Mouse (Mus musculus) lung, adult 18-20 months (tissue): ENCODE results near the gene Ppp1r12c.
A peak's percentile ranks its signal among the peaks of the same experiment; 100 is the strongest.

ENCODE experiments used
- DNase-seq, 2 experiments: peaks; one replicate each; pipeline ENCODE4 v3.0.0; 2022; ENCODE audit warnings: mixed read lengths in 2 of 2

The Ppp1r12c gene

GRCm38 (mm10) chr7:4491308-4491707 is 10.2 kb downstream of the Ppp1r12c start:
- peak; percentile 53 to 61 for DNase-seq

GRCm38 (mm10) chr7:4482281-4482680 is 19.2 kb downstream of the Ppp1r12c start:
- no peak for DNase-seq

DNA sequence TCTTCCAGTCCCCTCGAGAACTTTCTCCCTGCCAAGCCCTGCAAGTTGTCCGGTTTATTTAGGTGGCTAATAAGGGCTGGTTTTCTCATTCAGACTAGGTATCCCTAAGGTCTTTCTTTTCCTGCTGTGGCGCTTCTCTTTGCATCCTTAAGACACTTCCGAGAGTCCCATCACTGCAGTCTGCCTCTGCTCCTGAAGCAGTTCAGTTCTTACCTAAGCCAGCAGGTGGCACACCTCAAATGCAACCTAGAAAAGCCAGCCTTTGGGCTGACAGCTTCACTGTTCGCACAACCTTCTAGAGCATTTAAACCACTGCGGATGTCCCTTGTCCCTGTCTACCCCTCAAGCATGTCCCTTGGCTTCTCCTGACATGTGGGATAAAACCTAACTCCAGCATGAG is 21.8 kb downstream of the Ppp1r12c start:
- peak in 1 of 2 experiments; percentile 46 for DNase-seq

- no peak for DNase-seq
Measured at GRCm38 (mm10) chr7:4478796-4479291, 22.6 kb downstream of the Ppp1r12c start.

DNA sequence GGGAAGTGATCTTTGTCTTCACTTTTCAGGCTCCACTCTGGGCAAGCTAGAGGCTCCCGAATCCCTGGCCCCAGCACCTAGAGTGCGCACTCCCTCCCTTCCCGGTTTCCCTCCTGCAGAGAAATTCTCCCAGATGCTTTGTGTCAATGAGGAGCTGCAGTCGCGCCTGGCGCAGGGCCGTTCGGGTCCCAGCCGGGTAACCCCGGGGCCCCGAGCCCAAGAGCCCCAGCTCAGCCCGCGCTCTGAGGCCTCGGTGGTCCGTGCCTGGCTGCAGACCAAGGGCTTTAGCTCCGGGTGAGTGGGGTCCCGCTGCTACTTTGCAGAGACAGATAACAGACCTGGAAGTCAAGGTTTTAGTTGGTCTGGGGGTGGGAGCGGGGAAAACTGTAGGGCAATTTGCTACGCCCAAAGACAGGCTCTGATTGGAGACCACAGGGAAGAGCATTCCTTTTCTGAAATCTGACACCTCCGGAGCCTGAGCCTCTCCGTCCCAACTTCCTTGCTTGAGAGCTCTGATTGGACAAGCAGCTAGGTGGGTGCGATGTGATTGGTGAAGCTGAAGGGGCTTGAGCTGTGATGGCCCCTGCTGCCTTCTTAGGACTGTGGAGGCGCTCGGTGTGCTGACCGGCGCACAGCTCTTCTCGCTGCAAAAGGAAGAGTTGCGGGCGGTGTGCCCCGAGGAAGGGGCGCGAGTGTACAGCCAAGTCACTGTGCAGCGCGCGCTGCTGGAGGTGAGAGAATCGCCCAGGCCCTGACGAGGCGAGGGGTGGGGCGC is 23.3 kb downstream of the Ppp1r12c start:
- peak; percentile 84 to 85 for DNase-seq

DNA sequence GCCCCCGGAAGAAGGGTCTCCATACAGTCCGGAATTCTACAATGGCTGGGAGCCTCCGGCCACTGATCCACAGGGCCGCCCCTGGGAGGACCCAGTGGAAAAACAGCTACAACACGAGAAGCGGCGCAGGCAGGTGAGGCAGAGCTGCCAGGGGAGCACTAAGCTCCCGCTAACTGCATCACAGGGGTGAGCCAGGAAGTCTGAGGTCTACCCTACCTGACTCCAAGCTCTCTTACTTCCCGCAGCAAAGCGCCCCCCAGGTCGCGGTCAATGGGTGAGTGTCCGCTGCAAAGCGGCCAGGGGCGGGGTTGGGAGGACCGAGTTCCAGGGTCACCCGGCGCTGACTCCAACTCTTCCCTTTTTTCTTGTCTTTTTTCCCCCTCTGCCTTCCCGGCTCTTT is 27.5 kb downstream of the Ppp1r12c start:
- no peak for DNase-seq

DNA sequence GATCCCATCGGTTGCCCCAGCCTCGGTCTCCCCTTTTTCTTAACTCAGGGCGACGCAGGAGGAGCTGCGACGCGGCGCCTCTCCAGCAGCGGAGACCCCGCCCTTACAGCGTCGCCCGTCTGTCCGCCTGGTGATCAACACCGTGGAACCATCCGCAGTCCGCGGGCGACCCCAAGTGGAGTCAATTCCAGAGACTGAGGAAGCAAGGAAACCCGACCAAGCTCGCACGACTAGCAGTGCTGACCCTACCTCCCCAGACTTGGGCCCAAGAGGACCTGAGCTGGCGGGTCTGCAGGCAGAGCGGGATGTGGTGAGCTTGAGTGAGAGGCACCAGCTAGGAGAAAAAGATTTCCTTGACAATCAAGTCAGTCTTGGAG is 30.3 kb downstream of the Ppp1r12c start:
- DNase-seq: peak; percentile 81 to 83

GRCm38 (mm10) chr7:4470275-4471178 is 31.0 kb downstream of the Ppp1r12c start:
- peak; percentile 78 to 86 for DNase-seq

GRCm38 (mm10) chr7:4467801-4468200 is 33.7 kb downstream of the Ppp1r12c start:
- no peak for DNase-seq

GRCm38 (mm10) chr7:4464194-4464824 is 37.2 kb downstream of the Ppp1r12c start:
- DNase-seq: peak; percentile 93 to 95

DNA sequence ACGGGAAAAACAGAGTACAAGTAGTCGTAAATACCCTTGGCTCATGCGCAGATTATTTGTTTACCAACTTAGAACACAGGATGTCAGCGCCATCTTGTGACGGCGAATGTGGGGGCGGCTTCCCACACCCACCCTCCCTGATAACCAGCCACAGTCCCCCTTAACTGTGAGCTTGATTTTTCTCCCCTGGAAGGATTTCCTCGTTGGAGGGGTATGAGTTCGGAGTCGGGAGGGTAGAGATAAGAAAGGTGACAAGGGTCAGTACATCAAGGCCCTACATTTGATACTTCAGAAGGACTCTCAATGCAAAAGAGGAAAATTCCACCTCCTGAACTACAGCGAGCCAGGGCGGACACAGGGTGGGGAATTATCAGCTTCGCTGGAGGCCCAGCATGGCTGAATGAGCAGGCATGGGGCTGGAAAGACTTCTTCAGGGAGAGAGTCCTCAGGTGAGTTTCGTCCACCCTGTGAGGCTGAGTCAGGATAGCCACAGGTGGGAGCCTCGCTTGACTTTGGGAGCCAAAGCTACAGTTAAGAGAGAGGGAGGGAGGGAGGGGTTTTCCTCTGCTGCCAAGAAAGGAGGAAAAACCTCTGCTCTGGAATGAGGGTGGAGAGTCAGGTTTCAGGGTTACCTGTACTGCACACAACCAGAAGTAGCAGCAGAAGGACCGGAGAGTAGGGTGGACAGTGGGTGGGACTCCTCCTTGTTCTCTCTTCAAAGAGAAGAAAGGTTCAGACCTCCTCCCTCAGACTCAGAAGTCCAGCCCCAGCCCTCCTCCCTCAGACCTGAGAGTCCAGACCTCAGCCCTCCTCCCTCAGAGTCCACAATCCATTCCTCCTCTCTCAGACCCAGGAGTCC is 40.7 kb downstream of the Ppp1r12c start, which contains the start of gene Eps8l1:
Eps8l1 (plus strand) TSS at position 99 of the 859 bp plus-strand sequence.
- DNase-seq: peak; percentile 76 to 86

DNA sequence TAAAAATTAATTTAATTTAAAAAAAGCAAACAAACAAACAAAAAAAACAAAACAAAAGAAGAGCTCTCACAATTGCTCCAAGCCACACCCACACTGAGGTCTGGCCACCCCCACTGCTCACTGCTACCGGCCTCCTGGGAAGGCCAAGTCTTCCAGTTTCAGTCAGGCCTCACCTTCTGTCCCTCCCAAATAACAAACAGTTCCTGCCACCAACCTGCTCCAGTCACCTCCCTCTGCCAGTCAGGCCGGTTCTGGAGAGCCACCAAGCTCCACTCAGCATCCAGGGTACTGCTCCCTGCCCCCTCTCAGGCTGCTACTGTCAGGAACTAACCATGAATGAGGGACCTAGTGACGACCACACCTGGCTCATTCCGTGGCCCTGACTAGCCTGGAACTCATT is 48.8 kb downstream of the Ppp1r12c start:
- peak; percentile 86 to 92 for DNase-seq

DNA sequence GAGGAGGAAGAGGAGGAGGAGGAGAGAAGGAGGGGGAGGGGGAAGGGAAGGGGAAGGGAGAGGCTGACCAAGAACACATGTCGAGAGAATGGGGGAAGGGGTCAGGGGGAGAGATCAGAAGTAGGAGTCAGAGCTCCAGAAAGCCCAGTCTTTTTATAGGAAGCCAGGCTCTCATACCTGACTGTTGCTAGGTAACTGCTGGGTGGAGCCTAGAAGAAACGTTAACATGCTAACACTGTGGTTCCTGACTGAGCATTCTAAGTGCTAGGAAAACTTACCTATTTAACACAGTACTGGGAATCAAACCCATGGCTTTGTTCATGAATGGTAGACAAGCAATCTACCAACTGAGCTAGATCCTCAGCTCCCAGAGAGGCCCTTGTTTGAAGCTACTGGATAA is 52.3 kb downstream of the Ppp1r12c start:
- peak in 1 of 2 experiments; percentile 54 for DNase-seq

DNA sequence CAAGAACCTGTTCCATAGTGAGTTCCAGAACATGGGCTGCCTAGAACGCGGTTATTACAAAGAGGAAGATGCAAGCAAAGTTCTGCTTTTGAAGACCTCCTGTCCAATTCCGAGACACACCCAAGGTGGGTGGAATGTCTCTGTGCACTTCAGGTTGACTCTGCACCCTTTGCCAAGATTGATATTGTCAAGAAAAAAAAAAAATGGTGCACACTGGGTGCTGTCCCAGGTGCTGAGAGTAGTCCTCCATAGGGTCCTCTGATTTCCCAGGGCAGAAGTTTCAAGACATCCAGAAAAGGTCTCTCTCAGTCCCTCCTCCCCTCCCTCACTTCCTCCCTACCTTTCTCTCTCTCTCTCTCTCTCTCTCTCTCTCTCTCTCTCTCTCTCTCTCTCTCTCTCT is 53.0 kb downstream of the Ppp1r12c start:
- DNase-seq: no peak

- no peak for DNase-seq
Measured at GRCm38 (mm10) chr7:4447138-4447537, 54.3 kb downstream of the Ppp1r12c start.

DNA sequence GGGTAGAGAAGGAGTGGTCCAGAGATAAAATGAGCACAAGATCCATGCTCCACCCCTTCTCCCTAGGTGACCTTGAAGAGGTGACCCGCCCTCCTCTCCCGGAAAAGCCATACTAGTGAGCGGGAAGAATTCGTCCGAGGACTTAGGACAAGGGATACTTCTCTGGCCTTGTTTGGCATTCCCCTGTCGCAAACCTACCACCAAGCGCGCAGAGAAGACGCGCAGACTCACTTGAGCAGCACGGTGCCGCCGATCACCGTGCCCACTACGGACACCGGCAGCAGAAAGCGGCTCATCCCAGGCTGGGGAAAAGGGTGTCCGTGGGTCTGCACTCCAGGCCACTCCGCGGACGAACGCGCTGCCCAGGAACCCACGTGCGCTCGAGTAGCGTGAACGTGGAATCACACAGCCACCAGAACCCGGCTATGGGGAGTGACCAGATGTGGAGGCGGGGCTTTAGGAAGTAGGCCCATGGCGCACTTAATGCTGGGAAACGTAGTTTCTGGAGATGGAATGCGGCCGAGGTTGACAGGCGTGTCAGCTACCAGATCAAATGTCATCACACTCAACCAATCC is 56.2 kb downstream of the Ppp1r12c start, which contains the start of gene Rdh13:
Rdh13 (minus strand) TSS at position 434 of the 576 bp plus-strand sequence.
- DNase-seq: peak; percentile 92 to 95

GRCm38 (mm10) chr7:4440549-4440948 is 60.9 kb downstream of the Ppp1r12c start:
- no peak for DNase-seq

DNA sequence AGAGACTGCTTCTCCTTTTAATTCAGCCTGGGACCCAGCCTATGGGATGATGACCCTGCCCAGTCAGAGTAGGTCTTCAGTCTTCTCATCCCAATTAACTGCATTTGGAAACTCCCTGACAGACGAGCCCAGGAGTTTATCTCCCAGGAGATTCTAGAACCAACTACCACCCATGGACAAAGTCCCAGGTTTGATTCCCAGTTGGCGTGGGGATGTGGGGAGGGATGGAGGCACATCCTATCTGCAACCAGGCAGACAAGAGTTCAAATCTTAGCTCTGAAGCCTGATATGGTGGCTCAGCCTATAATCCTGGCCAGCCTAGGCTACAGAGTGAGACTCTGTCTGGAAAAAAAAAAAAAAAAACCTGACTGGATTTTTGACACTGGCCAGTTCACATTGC is 63.8 kb downstream of the Ppp1r12c start:
- peak in 1 of 2 experiments; percentile 1 for DNase-seq

GRCm38 (mm10) chr7:4432026-4432425 is 69.5 kb downstream of the Ppp1r12c start:
- no peak for DNase-seq

DNA sequence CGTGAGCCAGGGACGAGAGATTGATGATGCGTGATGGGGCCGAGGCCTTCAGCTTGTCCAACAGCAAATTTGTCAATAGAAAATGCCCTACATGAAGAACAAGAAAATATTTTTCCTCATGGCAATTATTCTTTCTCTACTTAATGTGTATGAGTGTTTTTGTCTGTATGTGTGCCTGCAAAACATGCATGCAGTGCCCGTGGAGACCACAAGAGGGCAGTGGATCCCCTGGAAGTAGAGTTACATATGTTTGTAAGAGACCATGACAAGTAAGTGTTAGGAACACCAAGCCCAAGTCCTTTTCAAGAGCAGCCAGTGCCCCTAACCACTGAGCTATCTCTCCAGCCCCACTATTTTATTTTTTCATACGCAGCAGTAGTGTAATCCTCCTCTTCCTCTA is 69.9 kb downstream of the Ppp1r12c start:
- peak; percentile 75 to 80 for DNase-seq
